Mouse (Mus musculus): ENCODE measurements around the gene Pcmt1.
"Not testable (repeated sequence)": the region's sequence is repeated elsewhere in the genome, so short reads cannot be mapped to it uniquely, and the experiment has no call there.

The Pcmt1 gene

DNA sequence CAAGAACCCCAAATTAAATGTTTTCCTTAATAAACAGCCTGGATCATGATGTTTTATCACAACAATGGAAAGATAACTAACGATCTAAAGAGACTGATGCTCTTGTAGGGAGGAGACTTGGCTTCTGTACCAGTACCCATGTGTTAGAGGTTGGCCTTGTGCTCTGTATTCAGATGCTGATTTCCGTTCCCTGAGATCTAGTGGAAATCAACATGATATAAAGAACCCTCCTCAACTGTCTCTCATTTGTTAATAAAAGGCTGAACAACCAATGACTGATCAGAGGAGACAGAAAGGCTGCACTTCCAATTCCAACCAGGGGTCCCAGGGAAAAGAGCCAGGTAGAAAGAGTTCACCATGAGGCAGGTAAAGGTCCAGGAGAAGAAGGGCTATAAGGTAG lies 35.0 kb downstream of the Pcmt1 start:
- DNase-seq (ENCODE audit: low read depth), result no peak

DNA sequence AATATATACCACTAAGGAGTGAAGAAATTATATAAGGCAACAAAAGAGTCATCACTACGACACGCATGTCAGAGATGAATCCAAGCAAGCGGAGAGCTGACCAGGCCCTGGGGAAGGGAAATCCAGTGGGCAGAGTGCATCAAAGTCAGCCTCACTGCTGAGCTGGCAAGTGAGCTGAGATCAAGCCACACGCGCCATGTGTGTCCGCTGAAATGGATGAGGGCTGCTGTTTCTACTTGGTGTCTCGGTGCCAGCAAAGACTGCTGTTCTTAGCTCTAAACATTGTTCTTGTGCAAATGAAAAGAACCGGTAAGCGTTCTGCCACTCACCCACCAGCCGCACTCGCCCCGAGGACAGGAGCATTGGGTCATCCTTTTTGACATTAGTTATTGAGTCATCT lies 40.6 kb downstream of the Pcmt1 start:
- DNase-seq (ENCODE audit: low read depth), result no peak

DNA sequence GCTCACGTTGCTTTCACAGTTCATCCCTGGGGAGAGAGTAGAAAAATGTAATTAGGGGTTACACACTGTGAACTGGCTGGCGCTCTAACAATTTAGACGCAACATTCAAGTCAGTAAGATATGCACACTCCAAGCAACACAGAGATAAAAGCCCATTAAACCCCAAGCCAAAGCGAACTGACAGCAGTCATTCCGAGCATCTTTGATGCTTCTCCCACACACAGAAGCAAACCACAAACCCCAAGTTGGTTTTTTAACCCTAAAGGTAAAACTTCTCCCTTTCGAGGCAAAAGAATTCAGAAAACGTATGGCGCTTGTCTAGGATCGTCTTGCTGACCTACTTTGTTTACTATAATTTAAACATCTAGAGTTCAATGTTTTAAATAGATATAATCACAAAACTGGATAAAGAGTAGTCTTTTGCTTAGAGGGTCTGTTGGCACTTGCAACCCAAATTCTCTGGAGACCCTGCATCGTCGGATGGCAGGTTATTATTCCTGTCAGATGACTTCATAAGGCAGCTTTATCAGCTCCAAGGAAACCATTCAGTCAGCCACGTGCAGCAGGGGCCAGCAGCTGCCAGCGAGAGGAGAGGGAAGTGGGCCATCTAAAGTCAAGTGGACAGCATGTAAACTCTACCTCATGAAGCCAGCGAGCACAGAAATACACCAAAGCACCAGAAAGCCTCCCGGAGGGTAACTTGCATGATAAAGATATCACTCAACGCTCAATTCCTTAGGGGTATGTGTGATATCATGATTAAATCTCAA lies 49.8 kb downstream of the Pcmt1 start:
- no peak for DNase-seq (ENCODE audit: low read depth)

DNA sequence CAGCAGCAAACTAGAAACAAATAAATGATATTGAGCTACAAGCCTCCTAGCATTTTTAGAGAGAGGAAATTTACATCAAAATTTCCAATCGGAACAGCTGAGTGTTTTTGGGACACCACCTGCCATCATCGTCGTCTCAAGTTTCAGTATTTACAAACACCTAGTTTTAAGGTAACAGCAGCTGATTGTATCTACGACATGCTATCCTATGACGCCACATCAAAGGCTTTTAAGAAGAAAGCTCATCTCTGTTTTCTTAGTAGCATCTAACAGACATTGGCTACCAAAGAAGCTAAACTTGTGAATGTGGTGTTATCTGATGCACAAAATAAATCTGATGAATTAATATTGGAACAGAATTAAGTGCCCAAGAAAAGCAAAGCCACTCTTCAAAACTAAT lies 50.6 kb downstream of the Pcmt1 start:
- no peak for DNase-seq (ENCODE audit: low read depth)

DNA sequence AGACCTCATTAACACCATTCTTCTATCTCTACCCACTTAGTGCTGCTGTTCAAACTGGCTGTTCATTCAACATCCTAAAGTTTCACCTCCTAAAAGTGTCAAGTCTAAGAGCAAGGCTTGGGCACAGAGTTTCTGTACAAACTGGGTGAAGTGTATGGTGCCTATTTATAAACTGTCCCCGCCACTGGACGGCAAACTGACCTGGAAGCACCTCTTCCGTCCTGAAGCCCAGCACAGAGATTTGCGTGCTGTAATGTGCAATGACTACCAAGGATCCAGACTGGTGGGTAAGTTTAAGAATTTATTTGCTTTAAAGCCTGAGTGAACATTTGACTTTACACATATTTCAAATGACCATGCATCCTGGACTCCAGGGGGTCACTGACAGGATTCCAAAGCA lies 51.8 kb downstream of the Pcmt1 start:
- DNase-seq (ENCODE audit: low read depth), result no peak

DNA sequence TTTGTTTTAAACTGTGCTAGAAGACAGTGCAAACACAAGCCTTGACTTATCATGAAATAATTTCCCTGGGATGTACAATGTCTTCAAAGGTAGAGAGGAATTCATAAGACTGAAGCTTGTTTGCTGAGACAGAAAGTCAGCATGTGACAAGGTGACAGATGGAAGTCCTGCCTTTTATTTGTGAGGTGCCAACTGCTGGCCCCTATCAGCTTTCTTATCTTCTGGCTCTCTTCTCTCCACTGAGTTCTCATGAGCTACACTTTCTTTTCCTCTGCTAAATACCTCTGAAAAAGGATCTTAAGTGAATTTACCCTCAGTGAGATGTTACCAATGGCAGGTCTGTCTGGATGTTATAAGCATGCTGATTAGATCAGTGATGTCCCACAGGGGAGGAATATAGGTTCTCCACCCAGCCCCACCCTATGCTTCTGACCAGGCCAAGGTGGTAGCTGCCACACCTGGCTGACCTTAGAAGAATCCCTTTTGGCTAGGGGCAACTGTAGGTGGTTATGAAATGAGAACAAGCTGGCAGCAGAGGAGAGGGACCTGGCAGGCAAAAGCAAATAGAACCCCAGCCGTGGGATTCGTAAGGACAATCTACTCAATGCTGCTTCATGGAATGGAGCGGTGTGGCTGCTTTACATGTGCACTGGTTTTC lies 56.9 kb downstream of the Pcmt1 start:
- no peak for DNase-seq (ENCODE audit: low read depth)

DNA sequence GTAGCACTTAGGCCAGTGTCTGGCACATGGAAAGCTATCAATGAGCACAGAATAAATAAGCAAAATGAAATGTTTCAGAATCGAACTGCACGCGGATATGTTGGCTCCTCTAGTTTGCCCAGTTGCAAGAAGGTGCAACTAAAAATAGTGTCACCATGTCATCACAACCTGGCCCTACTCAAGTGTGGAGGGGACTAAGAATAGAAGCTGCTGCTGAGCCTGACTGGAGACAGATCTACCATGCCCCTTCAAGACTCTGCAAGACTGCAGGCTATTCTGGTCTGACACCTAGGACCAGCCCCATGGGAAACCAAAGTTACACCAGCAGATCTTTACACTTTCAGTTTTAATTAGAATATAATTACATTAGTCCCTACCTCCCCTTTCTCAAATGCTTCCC lies 58.6 kb downstream of the Pcmt1 start:
- no peak for DNase-seq (ENCODE audit: low read depth)

DNA sequence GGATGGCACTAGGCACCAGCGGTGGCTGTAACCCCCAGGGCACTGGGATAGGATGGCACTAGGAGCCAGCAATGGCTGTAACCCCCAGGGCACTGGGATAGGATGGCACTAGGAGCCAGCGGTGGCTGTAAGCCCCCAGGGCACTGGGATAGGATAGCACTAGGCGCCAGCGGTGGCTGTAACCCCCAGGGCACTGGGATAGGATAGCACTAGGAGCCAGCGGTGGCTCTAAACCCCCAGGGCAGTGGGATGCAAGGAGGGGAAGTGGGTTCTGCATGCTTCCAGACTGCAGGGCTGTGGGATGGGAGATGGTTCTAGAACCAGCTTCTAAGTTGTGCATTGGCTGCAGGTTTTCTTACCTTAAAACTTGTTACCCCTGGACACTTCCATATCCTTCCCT lies 60.2 kb downstream of the Pcmt1 start:
- DNase-seq (ENCODE audit: low read depth), result no peak

DNA sequence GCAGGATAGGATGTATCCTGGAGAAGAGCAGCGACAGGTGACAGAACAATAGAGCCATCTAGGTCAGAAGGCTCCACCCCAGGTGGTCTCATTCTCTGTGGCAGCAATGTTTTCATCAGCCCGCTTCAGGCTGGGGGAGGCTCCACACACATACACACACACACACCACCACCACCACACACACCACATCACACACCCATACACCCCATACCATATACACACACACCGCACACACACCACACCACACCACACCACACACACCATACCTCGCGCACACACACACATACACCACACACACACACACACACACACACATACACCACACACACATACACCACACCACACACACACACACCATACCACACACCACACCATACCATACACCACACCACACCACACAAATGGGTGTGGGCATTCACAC lies 61.1 kb downstream of the Pcmt1 start:
- DNase-seq (ENCODE audit: low read depth), result no peak

DNA sequence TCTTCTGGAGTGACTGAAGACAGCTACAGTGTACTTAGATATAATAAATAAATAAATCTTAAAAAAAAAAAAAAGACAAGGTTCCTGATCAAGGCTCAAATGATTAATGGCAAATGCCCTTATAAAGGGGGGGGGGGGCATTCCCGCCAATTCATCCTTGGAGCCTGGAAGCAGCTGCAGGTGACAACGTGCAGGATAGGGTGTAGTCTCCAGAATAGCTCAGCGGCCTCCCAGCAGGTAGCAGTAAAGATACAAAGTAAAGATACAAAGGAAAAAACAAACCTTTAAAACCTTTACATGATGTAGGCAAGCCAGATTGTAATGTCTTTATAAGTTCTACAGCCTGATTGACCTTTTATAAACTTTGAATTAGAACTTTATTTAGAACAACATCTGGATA lies 63.4 kb downstream of the Pcmt1 start:
- DNase-seq (ENCODE audit: low read depth), result not testable (repeated sequence)

DNA sequence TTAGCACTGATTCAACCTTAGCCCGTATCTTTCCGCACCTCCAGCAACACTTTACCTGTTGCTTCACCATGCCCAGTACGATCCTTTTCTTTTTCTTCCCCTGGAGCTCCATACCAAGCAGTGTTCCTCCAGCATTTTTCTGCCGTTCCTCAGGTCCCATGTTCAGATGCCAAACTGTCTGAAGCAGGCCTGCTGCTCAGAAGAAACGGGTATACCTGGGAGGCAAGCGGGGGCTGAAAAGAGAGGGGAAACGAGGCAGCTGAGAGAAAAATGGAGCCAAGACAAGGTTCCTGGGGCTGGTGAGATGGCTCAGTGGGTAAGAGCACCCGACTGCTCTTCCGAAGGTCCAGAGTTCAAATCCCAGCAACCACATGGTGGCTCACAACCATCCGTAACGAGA lies 63.8 kb downstream of the Pcmt1 start:
- not testable (repeated sequence) for DNase-seq (ENCODE audit: low read depth)

DNA sequence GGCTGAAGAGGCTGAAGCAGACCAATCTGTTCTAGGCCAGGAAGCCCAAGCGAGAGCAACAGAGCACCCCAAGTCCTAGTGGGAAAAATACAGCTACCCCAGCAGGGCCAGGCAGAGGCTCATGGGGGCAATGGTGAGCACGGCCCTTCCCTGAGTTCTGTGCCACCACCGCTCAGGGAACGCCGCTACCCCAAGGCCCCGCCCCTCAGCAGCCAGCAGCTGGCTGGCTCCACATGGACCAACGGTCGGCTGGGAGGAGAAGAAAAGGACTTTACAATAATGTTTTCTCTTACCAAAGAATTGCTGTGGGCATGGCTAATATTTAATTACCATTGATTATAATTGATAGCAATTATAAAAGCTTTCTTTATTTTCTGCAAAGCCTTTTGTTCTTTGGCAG lies 66.1 kb downstream of the Pcmt1 start:
- no peak for DNase-seq (ENCODE audit: low read depth)

DNA sequence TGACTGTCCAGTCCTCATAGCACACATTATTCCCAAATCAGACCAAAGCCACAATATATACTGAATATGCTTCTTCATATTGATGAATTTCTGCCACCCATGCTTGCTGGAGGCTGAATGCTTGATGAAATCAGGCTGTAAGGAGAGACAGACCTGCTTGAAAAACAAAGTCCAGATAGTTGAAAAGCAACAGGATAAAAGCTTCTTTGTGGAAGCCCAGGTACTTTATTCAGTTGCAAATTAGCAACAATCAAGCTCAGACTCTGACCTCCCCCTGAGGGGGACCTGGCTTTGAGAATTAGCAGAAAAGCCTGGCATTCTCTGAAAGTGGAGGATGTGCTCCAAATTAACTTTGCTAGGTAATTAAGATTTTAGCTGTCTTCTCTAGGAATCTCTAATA lies 68.7 kb downstream of the Pcmt1 start:
- DNase-seq (ENCODE audit: low read depth), result not testable (repeated sequence)

DNA sequence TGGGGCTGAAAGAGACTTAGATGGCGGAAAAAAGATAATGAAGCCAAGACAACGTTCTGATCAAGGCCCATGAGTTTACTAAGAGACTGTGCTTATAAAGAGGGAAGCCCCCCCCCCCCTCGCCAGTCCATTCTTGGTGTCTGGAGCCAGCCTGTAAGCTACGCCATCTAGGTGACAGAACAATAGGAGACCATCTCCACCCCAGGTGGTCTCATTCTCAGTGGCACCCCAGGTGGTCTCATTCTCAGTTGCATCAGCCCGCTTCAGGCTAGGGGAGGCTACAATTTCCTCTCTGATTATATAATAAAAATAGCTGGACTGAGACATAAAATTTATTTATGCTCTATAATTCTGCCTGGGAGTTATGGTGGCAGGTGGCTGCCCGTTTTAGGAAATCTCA lies 69.3 kb downstream of the Pcmt1 start:
- DNase-seq (ENCODE audit: low read depth), result no peak

DNA sequence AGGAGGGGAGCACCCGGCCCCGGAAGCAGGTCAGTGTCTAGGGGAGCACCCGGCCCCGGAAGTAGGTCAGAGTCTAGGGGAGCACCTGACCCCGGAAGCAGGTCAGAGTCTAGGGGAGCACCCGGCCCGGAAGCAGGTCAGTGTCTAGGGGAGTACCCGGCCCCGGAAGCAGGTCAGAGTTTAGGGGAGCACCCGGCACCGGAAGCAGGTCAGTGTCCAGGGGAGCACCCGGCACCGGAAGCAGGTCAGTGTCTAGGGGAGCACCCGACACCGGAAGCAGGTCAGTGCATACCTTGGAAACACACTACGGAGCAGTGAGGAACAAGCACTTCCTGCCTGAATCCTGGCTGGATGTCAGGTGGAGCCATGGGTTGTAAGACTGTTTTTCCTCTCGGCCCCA lies 72.3 kb downstream of the Pcmt1 start:
- no peak for DNase-seq (ENCODE audit: low read depth)

DNA sequence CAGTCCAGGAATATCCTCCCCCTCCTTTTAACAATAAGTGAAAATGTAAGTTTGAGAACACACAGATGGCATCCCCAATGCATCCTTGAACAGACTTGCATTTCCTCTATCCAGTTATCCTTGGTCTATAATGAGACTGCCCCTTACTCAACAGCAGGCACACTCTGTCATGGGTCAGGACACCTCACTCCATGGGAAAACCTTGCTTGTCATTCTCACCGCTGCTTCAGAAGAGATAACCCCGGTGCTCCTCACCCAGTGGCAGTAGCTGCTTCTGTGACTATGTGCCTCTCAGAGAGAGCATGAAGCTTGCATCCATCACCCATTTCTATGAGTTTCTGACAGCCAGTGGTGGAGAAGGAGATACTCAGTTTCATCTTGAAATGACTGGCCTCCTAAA lies 74.5 kb downstream of the Pcmt1 start:
- DNase-seq (ENCODE audit: low read depth), result no peak

DNA sequence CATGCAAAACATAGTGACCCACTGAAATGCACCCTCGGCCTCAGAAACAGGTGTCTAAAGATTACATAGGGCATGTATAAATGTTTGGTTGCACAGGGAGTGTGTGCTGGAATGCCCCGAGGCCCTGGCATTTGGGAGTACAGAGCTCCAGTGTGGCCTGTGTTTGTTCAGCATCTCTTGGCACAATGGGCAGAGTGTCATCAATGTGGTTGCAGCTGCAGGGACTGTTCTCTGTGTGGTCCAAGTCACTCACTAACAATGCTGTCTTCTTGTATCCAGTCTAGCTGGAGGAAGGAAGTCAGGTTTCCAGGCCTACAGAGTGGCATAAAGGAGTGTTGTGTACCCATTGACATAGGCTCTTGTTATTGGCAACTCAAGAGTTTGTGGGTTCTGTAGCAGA lies 75.8 kb downstream of the Pcmt1 start:
- no peak for DNase-seq (ENCODE audit: low read depth)

DNA sequence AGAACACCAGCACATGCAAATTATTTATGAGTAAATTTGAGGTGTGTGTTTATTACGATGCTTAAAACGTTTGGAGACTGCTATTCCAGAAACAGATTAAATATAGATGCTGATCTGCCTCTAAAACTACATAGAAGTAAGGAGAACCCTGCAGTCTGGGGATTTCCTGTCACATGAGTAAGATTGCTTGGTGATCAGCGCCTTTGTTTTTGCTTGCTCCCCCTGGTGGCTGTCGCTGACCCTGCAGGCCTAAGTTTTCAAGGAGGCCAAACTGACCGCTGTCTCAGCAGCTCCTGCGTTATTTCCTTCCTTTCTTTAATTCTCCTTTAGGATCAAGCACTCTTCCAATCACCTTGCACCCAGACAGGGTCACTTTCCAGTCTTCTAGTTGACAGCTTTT lies 80.3 kb downstream of the Pcmt1 start:
- peak; percentile 55 for DNase-seq (ENCODE audit: low read depth)

DNA sequence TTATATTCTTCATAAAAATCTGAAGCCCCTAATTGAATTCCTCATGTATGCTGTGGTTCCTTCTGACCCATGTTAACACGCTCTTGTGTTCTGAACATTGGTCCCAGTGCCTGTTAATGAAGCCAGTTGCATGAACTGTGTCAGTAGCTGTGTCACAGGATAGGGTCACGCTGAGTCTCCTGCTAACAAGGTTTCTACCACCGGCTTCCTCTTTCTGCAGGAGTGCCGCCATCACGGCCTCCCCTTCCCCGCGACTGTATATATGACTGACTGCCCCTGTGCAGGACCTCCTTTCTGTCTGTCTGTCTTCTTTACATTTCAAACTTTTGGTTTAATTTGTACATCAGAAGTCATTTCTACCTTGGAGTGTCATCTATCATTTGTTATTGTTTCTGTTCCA lies 82.8 kb downstream of the Pcmt1 start:
- DNase-seq (ENCODE audit: low read depth), result no peak

DNA sequence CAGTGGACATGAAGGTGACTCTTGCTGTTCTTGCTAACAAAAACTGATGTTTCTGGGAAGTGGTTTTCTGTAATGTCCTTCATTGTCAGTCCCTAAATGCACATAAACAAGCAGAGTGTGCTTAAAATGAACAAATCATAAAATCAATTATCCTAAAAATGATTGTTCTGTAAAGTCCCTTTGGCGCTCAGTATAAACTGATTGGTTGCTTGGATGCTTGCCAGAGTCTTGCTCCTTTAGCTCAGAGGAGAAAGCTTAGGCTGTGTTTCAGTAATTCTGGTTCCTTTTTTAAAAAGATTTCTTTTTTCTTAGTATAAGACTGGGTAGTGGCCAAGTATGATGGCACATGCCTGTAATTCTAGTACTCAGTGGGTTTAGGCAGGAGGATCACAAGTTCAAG lies 84.7 kb downstream of the Pcmt1 start:
- no peak for DNase-seq (ENCODE audit: low read depth)

DNA sequence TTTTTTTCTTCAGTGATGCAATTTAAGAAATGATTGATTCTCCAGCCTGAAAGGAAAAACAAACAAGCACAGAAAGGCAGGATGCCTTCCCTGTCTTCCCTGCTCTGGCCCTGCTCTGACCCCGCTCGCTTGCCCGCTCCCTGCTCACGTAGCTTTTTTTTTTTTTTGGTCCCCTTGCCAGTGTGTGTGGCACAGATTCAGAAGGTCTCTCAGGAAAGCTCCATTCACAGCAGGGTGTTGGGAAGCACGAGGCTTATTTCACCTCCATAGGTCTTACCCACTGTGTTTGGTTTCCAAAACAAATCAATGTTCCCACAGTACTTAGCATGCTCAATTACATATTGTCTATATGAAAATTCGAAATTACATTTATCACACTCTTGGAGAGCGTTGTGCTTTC lies 86.1 kb downstream of the Pcmt1 start:
- no peak for DNase-seq (ENCODE audit: low read depth)

DNA sequence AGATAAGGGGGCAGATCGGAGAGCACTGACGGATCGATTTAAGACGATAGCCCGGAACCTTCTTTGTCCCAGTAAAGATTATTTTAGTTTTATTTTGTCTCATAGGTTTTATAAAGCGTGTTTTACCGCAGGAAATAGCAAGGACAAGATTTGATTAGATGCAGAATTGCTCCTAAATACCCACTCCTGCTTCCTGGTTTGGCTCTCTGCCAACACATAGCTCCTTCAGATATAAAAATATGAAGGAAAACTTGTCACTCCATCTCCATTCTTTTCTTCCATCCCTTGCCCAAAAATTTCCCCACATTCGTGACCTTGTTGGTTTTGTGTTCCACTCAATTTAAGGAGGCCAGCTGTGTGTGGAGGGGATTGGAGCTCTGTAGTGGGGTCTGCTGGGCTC lies 90.1 kb downstream of the Pcmt1 start:
- no peak for DNase-seq (ENCODE audit: low read depth)

DNA sequence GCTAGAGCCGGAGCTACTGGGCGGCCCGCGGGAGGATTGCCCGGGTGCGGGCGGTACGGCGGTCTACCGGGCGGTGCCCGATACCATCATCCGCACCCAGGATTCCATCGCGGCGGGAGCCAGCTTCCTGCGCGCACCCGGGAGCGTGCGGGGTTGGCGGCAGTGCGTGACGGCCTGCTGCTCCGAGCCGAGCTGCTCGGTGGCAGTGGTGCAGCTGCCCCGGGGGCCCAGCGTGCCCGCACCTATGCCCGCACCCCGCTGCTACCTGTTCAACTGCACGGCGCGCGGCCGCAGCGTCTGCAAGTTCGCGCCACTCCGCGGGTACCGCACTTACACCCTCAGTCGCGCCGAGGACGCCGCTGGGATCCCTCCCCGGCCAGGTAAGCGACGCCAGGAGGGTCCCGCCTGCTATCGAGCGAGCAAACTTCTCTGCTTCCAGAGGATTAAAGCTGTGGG lies 90.7 kb downstream of the Pcmt1 start:
- DNase-seq (ENCODE audit: low read depth), result no peak
